Mouse (Mus musculus): ENCODE data around the gene Ppt2. TPM values are rescaled to one million over a fixed set of nuclear protein-coding genes. Genes with fewer than 3 reads are reported as not detected.
A peak's percentile ranks its signal among the peaks of the same experiment; 100 is the strongest.

Ppt2 gene
- polyA plus RNA-seq, 1 experiment from 2014 or later, result 28.7 TPM

DNA sequence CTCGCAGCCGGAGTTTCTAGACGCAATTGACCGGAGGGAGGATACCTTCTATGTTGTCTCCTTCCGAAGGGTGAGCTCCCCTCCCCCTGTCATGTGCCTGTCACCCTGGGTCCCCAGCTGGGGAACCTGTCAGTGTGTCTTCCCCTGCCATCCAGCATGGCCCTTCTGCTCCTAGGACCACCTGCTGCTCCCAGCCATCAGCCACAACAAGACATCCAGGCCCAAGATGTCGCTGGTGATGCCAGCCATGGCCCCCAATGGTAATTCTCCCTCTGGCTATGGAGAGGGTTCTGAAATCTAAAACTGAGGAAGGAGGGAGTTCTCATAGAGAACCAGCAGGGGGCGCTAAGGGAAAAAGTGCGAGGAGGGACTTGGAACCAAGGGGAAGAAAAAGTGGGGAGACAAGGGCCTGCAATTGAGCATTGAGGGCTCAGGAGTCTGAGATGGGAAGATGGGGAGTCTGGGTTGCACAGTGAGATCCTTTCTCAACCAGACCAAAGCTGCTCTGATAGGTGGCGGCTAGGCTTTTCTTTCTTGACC, 25.5 kb upstream of the Ppt2 start:
- no peaks in the 10 kb centered on the region; the same call in 1 of the 2 replicates for H3K27me3 ChIP-seq (ENCODE audit: insufficient read depth, poor library complexity, severe bottlenecking)
- peaks cover 35% of the 10 kb centered on the region for H3K4me1 ChIP-seq (replicated peaks)
- H3K36me3 ChIP-seq, result peaks cover 68% of the 10 kb centered on the region
- DNase-seq (ENCODE audit: low spot score), result peak; percentile 52
- H3K9me3 ChIP-seq, result no peaks in the 10 kb centered on the region
- no peak overlapping the region for H3K27ac ChIP-seq
- no peak overlapping the region for H3K4me3 ChIP-seq
- WGBS, result 69% methylated on average over 9 of the region's 9 CpGs

DNA sequence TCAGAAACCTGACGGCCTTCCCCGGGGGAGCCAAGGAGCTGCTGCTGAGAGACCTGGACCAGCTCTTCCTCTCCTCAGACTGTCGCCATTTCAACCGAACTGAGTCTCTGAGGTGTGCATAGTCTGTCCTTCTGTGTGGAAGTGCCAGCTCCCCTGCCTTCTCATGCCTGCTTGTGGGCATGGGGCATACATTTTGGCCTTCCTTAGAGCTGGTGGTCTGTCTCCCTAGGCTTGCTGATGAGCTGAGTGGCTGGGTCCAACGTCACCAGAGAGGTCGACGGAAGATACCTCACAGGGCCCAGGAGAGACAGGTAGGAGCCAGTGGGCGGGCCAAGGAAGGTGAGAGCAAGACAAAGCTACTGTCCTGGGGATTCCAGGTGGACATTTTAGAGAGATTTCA, 24.7 kb upstream of the Ppt2 start:
- DNase-seq (ENCODE audit: low spot score), result no peak
- Histone ChIP-seq H3K27ac (no peak overlapping the region), H3K4me3 (no peak overlapping the region), H3K36me3 (peaks cover 73% of the 10 kb centered on the region), H3K4me1 (replicated peaks) (peaks cover 43% of the 10 kb centered on the region), H3K27me3 (ENCODE audit: insufficient read depth, poor library complexity, severe bottlenecking) (no peaks in the 10 kb centered on the region), H3K9me3 (no peaks in the 10 kb centered on the region)
- 92% methylated on average over 8 of the region's 8 CpGs for WGBS

DNA sequence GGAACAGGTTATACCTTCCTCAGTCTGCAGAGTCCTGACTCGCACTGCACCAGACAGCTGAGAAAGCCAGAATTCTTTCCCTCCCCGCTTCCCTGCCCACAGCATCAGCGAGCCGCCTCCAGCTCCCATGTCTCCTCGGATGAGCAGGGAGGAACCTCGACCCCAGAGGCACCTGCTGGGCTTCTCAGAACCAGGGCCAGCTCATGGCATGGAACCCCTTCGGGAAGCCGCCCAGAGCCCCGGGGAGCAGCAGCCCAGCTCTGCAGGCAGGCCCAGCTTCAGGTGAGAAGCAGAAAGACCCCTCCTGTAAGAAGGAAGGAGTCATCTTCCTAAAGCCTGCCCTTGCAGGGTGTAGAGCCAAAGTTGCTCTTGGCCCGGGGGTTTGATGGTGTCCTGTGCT, 24.2 kb upstream of the Ppt2 start:
- Histone ChIP-seq H3K27ac (no peak overlapping the region), H3K36me3 (peaks cover 73% of the 10 kb centered on the region), H3K4me1 (replicated peaks) (peaks cover 46% of the 10 kb centered on the region), H3K9me3 (no peaks in the 10 kb centered on the region), H3K27me3 (ENCODE audit: insufficient read depth, poor library complexity, severe bottlenecking) (no peaks in the 10 kb centered on the region), H3K4me3 (no peak overlapping the region)
- DNase-seq (ENCODE audit: low spot score), result no peak
- 93% methylated on average over 10 of the region's 10 CpGs for WGBS

DNA sequence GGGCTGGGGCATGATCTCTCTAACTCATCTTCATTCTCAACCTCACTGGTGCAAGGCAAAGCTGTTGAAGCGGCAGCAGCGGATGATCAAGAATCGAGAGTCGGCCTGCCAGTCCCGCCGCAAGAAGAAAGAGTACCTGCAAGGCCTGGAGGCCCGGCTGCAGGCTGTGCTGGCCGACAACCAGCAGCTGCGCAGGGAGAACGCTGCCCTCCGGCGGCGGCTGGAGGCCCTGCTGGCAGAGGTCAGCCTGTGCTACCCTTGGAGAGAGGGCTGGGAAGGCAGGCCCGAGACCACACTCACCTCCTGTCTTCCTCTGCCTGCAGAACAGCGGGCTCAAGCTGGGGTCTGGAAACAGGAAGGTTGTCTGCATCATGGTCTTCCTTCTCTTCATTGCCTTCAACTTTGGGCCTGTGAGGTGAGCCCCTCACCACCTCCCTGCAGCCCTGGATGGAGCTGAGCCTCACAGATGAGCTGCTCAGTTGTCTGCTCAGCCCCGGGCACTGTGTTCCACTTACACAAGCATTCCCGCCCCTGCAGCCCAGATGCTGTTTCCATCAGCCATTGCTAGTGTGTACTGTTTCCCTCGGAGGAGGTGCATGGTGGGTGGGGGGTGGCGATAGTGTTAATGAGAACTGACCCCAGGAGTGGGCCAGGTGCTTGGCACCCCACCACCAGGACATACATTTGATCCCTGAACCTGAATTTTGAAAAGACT, 23.4 kb upstream of the Ppt2 start:
- H3K27ac ChIP-seq, result no peak overlapping the region
- peaks cover 73% of the 10 kb centered on the region for H3K36me3 ChIP-seq
- H3K4me3 ChIP-seq, result 0 out of 2 replicates have a peak overlapping the region, but pooled peaks have one; percentile 21
- H3K9me3 ChIP-seq, result no peaks in the 10 kb centered on the region
- DNase-seq (ENCODE audit: low spot score), result peak; percentile 60
- H3K27me3 ChIP-seq (ENCODE audit: insufficient read depth, poor library complexity, severe bottlenecking), result no peaks in the 10 kb centered on the region
- H3K4me1 ChIP-seq (replicated peaks), result peaks cover 41% of the 10 kb centered on the region
- WGBS, result 54% methylated on average over 19 of the region's 19 CpGs

DNA sequence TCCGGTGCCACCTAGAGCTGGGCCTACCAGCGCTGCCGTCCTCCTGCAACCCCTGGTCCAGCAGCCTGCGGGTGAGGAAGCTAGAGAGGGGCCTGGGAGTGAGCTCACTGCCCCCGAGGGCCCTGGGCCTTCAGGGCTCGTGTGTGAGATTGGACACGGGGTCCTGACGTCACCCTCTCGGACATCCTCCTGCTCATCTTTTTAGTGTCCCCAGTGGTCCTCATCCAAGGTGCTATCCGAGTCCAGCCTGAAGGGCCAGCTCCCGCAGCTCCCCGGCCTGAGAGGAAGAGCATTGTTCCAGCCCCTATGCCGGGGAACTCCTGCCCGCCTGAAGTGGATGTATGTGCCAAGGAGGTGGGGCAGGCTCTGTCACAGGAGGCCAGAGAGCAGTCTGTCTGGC, 22.5 kb upstream of the Ppt2 start:
- Histone ChIP-seq H3K4me1 (replicated peaks) (peaks cover 40% of the 10 kb centered on the region), H3K27ac (no peak overlapping the region), H3K27me3 (ENCODE audit: insufficient read depth, poor library complexity, severe bottlenecking) (no peaks in the 10 kb centered on the region), H3K4me3 (no peak overlapping the region), H3K36me3 (peaks cover 79% of the 10 kb centered on the region), H3K9me3 (no peaks in the 10 kb centered on the region)
- WGBS, result 91% methylated on average over 14 of the region's 14 CpGs
- no peak for DNase-seq (ENCODE audit: low spot score)

DNA sequence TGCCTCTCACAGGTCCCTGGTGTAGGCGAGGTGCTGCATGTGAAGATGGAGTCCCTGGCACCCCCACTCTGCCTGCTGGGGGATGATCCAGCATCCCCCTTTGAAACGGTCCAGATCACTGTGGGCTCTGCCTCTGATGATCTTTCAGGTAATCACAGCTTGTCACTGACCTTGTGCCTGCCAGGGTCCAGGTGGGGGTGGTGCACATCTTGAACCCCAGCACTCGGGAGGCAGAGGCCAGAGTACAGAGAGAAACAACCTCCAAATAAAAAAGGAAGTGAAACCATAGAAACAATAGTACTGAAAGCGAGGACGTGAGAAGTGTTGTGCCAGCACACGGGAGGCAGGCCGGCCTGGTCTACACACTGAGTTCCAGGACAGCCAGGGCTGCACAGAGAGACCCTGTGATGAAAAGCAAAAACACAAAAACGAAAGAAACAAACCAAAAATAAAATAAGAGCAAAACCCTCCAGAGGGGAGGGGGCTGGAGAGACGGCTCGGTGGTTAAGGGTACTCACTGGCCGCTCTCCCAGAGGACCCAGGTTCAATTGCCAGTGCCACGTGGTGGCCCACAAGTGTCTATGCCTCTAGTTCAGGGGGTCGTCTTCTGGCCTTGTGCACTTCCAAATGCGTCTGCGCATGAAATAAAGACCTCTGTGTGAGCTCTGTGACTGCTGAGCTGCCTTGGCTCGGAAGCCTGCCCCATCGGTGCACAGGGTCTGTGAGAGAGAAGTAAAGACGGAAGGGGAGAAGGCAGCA, 21.0 kb upstream of the Ppt2 start:
- no peak overlapping the region for H3K4me3 ChIP-seq
- DNase-seq (ENCODE audit: low spot score), result no peak
- no peaks in the 10 kb centered on the region for H3K27me3 ChIP-seq (ENCODE audit: insufficient read depth, poor library complexity, severe bottlenecking)
- peaks cover 69% of the 10 kb centered on the region for H3K36me3 ChIP-seq
- WGBS, result 88% methylated on average over 18 of the region's 18 CpGs
- H3K4me1 ChIP-seq (replicated peaks), result peaks cover 44% of the 10 kb centered on the region
- no peaks in the 10 kb centered on the region for H3K9me3 ChIP-seq
- no peak overlapping the region for H3K27ac ChIP-seq

DNA sequence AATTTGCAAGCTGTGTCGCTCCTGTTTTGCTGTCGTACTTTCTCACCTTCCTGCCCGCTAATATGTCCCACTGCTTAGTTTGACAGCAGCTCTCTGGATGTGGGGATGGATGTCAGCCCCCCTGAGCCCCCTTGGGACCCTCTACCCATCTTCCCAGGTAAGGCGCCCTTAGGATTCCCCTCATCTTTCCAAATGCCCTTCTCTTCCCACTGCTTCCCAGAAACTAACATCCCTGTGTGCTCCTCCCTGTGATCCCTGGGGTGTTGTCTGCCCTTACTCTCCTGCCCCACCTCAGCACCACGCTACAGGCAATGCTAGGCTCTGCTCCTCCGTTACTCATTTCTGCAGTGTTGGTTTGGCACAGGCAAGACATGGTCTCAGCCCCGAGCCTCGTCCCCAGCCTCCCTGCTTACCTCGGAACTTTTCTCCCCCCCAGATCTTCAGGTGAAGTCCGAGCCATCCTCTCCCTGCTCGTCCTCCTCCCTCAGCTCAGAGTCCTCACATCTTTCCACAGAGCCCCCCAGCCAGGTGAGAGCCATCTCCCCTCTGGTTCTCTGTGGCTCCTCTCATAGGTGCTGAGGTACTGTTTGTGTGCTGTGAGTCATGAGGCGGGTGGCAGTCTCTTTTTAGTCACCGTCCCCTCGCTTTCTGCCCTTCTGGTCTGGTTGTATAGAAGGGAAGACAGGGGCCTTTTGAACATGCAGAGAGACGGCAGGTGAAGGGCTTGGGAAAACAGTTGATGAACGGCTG, 20.0 kb upstream of the Ppt2 start:
- H3K4me3 ChIP-seq, result peak overlapping the region; percentile 98
- H3K27ac ChIP-seq, result no peak overlapping the region
- WGBS, result 85% methylated on average over 16 of the region's 16 CpGs
- no peaks in the 10 kb centered on the region for H3K27me3 ChIP-seq (ENCODE audit: insufficient read depth, poor library complexity, severe bottlenecking)
- peaks cover 59% of the 10 kb centered on the region for H3K36me3 ChIP-seq
- no peaks in the 10 kb centered on the region for H3K9me3 ChIP-seq
- peaks cover 41% of the 10 kb centered on the region for H3K4me1 ChIP-seq (replicated peaks)
- DNase-seq (ENCODE audit: low spot score), result no peak

DNA sequence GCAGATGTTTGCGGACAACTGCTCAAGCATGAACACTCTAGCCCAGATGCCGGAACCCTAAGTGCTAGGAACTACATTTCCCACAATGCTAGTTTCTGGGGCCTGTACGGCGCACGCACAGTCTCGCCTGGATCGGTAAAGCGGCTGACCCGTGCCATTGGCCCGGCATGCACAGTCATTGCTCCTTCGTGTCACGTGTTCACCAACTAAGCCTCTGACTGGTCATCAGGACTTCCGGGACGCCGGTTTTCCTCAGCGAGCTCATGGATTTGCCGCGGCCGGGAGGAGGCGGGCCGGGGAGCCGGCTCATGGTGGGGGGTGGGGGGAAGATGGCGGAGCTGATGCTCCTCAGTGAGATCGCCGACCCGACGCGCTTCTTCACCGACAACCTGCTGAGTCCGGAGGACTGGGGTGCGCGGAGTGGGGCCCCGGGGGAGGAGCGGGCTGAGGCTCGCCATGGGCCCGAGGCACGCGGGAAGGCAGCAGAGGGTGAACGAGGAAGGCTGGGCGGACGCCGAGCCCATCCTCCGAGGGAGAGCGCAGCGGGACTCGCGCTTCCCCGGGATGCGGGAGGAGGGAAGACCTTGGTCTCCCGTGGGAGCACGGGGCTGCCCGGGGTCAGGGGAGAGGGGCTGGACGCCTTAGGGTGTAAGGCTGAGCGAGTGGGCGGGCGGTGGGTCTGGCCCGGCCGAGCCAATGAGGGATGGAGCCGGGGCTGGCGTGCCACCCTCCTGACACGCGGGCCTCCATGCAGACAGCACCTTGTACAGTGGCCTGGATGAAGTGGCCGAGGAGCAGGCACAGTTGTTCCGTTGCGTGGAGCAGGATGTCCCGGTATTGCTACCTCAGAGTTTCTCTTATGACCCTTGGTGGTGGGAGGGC, 18.8 kb upstream of the Ppt2 start, which contains the start of gene Atf6b:
Atf6b (plus strand) TSS at position 241 of the 882 bp plus-strand sequence.
- 1% methylated on average over 66 of the region's 66 CpGs for WGBS
- DNase-seq (ENCODE audit: low spot score), result peak; percentile 97
- no peaks in the 10 kb centered on the region for H3K27me3 ChIP-seq (ENCODE audit: insufficient read depth, poor library complexity, severe bottlenecking)
- peaks cover 41% of the 10 kb centered on the region for H3K4me1 ChIP-seq (replicated peaks)
- peak within 1 kb of the TSS; percentile 96 for H3K27ac ChIP-seq
- no peaks in the 10 kb centered on the region for H3K9me3 ChIP-seq
- peaks cover 47% of the 10 kb centered on the region for H3K36me3 ChIP-seq
- H3K4me3 ChIP-seq, result peak within 1 kb of the TSS; percentile 98

DNA sequence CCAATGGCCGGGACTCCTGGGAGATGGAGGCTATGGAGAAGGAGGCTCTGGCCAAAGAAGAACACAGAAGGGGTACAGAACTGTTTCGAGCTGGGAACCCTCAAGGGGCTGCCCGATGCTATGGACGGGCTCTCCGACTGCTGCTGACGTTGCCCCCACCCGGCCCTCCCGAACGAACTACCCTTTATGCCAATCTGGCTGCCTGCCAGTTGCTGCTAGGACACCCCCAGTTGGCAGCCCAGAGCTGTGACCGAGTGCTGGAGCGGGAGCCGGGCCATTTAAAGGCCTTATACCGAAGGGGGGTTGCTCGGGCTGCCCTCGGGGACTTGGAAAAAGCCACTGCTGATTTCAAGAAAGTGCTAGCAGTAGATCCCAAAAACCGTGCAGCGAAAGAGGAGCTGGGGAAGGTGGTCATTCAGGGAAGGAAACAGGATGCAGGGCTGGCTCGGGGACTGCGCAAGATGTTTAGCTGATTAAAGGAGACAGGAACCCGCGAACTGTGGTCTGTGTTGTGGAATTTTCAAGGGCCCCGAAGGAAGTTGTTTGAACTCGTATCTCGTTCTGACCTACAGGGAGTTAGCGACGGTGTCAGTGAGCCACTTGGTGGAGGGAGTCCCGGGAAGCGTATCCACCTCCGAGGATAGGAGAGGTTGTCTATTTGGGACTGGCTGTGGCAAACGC, 17.7 kb upstream of the Ppt2 start:
- Histone ChIP-seq H3K9me3 (no peaks in the 10 kb centered on the region), H3K27me3 (ENCODE audit: insufficient read depth, poor library complexity, severe bottlenecking) (no peaks in the 10 kb centered on the region), H3K4me1 (replicated peaks) (peaks cover 48% of the 10 kb centered on the region), H3K4me3 (peak overlapping the region; percentile 98), H3K27ac (no peak overlapping the region), H3K36me3 (peaks cover 36% of the 10 kb centered on the region)
- DNase-seq (ENCODE audit: low spot score), result no peak
- 94% methylated on average over 30 of the region's 30 CpGs for WGBS

DNA sequence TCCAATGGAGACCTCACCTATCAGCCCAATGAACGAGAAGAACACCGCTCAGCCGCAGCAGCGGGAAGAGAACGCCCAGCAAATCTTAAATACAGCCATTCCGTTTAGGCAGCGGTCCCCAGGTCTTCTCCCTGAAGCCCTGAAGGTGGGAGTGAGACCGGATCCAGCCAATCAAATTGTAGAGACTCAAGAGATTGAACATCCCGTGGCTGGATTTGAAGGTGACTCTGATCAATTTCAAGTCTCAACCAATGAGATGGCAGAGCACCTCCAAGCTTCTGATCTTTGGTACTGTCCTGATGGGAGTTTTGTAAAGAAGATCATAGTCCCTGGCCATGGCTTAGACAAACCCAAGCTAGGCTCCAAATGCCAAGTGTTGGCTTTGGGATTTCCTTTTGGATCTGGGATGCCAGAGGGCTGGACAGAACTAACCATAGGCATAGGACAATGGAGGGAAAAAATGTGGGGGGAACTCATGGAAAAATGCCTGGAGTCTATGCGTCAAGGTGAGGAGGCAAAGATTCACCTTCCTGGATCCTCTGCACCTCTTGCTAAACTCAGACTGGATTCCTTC, 17.0 kb upstream of the Ppt2 start:
- H3K27ac ChIP-seq, result peak overlapping the region; percentile 87
- WGBS, result 44% methylated on average over 10 of the region's 10 CpGs
- DNase-seq (ENCODE audit: low spot score), result no peak
- H3K4me1 ChIP-seq (replicated peaks), result peaks cover 54% of the 10 kb centered on the region
- H3K9me3 ChIP-seq, result no peaks in the 10 kb centered on the region
- no peaks in the 10 kb centered on the region for H3K27me3 ChIP-seq (ENCODE audit: insufficient read depth, poor library complexity, severe bottlenecking)
- peaks cover 29% of the 10 kb centered on the region for H3K36me3 ChIP-seq
- peak overlapping the region; percentile 70 for H3K4me3 ChIP-seq

DNA sequence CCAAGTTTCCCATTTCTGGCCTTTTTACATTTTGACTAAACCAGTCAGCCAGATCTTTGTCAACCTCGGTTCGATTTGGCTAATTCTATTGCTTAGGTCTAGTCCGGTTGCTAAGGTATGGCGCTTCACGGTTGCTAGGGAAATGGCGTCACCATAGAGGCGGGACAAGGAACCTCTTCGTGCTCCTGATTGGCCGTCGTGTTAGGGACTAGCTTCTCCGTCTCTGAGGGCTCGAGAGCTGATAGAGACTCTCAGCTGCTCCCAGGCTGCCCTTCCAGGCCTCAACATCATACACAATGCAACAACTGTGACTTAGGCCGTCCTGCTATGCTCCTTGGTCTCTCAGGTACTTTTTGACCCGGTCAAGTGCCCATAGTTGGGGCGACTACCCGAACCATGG, 16.3 kb upstream of the Ppt2 start, which contains the start of gene Fkbpl:
Fkbpl (plus strand) TSS at position 157 of the 400 bp plus-strand sequence.
- peak within 1 kb of the TSS; percentile 87 for H3K27ac ChIP-seq
- H3K36me3 ChIP-seq, result peaks cover 22% of the 10 kb centered on the region
- peak within 1 kb of the TSS; percentile 70 for H3K4me3 ChIP-seq
- H3K4me1 ChIP-seq (replicated peaks), result peaks cover 61% of the 10 kb centered on the region
- no peaks in the 10 kb centered on the region for H3K27me3 ChIP-seq (ENCODE audit: insufficient read depth, poor library complexity, severe bottlenecking)
- peak; percentile 94 for DNase-seq (ENCODE audit: low spot score)
- WGBS, result 1% methylated on average over 16 of the region's 16 CpGs
- H3K9me3 ChIP-seq, result no peaks in the 10 kb centered on the region
